Mouse (Mus musculus): ENCODE measurements around the gene Cfl2. TPM values are rescaled to one million over a fixed set of nuclear protein-coding genes. Genes with fewer than 3 reads are reported as not detected.
A peak's percentile ranks its signal among the peaks of the same experiment; 100 is the strongest.
"Not testable (repeated sequence)": the region's sequence is repeated elsewhere in the genome, so short reads cannot be mapped to it uniquely, and the experiment has no call there.

The Cfl2 gene
- 129 and 134 TPM in 2 replicates for total RNA-seq (2021)
- long read RNA-seq, experiment 1, transcript Cfl2-203 (4 exons, 1,128 nt), result minor isoform, 16 of 142 reads
- long read RNA-seq, experiment 1, transcript Cfl2-201 (4 exons, 2,940 nt), result major isoform, 106 of 142 reads
- long read RNA-seq, experiment 1, partial matches to known transcripts, result 3 of 142 reads
- long read RNA-seq, experiment 1, other reads (novel, unspliced or antisense), result 11 of 142 reads
- long read RNA-seq, experiment 2, transcript Cfl2-203 (4 exons, 1,128 nt), result minor isoform, 16 of 81 reads
- long read RNA-seq, experiment 2, transcript Cfl2-201 (4 exons, 2,940 nt), result major isoform, 54 of 81 reads
- long read RNA-seq, experiment 2, partial matches to known transcripts, result 1 of 81 reads
- long read RNA-seq, experiment 2, other reads (novel, unspliced or antisense), result 7 of 81 reads

DNA sequence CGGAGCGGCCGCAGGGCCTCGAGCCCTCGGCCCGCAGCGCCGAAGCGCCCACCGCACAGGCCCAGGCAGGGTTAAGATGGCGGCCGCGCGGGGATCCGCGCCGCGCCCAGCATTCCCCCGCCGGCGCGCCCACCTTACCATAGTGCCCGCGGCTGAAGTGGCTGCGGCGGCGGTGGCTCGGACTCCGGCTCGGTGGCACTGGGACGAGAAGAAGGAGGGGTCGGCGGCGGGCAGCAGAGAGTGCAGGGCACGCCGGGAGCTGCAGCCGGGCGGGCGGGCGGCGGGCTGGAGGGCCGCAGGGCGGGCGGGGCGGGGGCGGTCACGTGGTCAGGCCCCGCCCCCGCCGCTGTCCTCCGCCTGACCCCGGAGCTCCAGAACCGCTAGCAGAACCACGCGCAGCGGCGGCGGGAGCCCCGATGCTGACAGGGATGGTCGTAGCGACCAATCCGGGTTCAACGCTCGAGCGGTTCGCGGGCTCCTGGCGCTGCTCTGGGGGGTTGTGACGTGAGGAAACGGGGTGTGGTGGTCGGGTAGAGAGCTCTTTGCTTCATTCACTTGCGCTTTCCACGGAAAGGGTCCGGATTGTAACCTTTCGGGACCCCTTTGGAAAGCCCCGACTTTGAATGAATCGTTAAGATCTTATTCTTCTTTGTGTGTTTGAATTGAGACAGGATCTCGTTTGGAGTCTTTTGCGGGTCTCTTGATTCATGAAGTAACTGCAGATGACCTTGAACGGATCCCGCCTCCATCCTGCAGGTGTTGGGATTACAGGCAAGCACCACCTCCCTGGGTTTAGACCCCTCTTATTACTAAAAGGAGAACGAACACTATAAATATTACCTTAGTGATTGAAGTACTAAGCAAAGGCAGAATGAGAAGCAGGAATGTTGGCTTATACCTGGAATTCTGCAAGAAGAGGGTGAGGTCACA is at the start of gene Cfl2:
Cfl2 (minus strand) TSS at position 272 of the 930 bp plus-strand sequence.
- DNase-seq, result peak; percentile 93

DNA sequence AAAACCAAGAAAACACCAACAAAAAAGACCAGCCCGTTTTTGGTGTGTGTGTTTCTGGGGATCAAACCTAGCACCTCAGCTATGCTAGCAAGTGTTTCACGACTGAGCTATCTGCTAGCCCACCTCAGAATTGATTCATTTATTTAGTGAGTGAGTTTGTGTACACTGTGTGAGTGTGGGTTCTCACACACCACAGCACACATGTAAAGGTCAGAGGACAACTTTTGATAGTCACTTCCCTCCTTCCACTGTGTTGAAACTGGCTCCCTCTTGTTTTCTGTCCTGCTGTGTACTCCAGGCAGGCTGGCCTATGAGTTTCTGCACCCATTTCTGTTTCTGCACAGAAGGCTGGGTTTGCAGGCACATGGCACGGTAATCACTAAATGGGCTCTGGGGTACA is 47.7 kb upstream of the Cfl2 start:
- DNase-seq, result no peak

DNA sequence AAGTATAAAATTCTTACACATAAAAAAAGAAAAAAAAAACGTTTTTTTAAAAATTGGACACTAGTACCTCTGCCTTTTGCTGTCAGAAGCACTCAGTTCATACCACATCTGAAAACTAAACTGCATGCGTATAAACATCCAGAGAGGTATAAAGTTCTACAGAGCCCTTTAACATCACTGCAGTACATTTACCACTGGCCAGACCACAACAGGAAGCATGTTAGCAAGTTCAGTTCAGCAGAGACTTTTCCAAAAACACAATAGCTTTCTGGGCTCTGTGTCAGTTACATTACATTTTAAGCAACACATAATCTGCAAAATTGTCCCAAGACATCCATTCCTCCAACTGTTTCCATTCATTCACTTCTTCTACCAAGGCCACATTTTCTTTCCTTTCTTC is 29.9 kb upstream of the Cfl2 start:
- DNase-seq, result not testable (repeated sequence)

DNA sequence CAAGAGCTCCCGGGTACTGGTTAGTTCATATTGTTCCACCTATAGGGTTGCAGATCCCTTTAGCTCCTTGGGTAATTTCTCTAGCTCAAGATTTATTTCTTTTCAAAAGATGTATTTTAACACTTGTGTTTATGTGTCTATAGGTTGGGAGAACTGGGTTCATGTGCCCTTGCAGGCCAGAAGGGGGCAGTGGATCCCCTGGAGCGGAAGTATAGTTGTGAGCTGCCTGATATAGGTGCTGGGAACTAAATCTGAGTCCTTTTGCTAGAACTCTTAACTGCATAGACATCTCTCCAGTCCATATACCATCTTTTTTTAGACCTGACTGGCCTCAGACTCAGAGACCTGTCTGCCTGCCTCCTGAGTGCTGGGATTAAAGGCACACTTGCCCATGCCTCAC is 27.7 kb upstream of the Cfl2 start:
- no peak for DNase-seq

DNA sequence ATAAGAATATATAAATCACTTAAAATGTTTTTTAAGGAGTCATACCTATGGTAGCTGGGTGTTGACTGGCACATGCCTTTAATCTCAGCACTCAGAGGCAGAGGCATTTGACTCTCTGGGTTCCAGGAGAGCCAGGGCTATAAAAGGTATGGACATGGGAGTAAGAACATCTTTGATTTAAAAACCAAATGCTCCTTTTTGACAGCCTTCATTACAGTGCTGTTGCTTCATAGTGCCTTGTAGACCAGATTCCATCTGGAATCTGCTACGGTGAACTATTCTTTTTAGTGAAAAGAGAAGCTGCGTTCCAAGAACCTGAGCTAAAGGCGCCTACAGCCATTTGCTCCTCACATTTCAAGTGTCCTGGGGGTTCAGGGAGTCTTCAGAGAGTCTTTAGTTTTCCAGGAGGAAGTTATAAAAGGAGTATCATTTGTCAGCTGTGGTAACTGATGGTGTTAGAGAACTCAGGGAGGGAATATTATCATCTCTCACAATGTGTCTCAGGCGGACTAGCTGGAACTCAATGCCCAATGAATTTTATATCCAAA is 25.0 kb upstream of the Cfl2 start:
- DNase-seq, result no peak

DNA sequence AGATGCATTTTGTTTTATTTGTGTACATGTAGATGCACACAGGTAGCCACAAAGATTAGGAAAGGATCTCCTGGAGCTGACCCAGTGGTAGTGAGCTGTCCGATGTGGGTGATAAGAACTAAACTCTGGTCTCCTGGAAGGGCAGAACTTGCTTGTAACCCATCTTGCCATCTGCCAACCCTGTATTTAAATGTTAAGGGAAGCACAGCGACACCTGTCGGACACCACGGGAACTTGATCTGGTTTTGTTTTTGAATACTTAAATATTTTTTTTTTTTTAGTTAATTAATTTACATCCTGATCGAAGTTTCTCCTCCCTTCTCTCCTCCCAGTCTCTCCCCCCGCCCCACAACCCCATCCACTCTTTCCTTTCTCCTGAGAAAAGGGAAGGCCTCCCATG is 17.0 kb upstream of the Cfl2 start:
- peak; percentile 63 for DNase-seq

DNA sequence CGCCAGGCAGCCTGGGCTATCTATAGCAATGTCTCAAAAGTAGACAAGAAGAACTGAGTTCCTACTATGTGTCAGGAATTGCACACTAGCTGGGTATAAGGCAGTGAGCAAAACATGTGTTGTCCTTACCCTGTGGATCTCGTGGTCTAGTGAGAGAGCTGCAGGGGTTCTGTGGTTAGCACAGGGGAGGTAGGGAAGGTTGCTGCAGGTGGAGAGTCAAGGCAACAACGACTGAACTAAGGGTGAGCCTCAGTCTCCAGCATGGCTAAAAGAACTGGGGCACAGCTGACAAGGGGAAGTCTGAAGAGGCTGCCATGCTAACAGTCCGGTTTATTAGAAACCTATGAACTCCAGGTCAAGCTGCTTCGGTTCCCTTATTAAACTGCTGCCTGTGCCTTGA is 16.5 kb upstream of the Cfl2 start:
- DNase-seq, result no peak

DNA sequence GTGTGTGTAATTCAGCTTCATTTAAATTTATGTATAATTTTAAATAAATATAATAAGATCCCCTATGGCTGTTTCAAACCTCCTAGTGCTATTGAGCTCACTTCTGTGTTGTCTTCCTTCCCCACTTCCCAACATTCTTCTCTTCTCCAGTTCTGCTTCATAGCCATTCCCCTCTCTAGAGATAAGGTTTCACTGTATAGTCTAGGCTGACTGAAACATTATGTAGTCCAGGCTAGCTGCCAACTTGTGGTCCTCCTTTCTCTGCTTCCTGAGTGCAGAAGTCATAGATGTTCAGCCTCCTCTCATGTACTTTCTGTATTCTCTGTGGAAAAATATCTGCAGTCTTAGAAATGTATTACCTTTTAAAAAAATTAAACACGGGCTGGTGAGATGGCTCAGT is 15.2 kb upstream of the Cfl2 start:
- DNase-seq, result no peak

DNA sequence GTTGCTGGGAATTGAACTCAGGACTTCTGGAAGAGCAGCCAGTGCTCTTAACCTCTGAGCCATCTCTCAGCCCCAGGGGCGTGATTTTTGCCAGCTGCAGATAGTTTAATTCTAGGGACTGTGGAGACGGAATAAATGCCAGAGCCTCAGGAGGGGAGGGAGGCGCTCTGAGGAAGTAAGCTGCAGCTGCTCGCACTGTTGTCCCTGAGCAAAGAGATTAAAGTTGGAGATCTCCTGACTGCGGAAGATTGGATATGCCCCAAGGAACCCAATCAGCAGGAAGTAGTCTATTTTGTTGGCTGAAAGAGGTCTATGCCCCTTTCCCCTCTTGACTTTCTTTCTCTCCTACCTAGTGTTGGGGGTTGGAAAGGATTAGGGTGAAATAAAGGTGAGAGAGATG is 14.2 kb upstream of the Cfl2 start:
- DNase-seq, result no peak

DNA sequence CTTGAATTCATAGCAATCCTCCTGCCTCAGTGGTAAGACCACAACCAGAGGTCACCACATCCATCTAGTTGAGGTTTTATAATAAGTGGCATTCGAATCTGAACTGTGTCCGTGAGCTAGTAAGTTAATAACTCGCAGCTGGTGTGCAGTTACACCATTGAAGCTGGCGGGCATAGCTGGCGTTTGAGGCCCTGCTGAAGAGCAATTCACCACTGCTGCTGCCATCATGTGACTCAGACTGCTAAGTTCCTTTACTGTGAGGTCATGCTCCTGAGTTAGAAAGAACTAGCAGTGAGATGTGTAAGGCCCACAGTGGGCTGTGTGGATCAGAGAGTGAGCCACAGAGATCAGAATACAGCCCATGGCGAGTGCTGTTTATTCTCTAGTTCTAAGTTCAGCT is 12.0 kb upstream of the Cfl2 start:
- DNase-seq, result no peak

DNA sequence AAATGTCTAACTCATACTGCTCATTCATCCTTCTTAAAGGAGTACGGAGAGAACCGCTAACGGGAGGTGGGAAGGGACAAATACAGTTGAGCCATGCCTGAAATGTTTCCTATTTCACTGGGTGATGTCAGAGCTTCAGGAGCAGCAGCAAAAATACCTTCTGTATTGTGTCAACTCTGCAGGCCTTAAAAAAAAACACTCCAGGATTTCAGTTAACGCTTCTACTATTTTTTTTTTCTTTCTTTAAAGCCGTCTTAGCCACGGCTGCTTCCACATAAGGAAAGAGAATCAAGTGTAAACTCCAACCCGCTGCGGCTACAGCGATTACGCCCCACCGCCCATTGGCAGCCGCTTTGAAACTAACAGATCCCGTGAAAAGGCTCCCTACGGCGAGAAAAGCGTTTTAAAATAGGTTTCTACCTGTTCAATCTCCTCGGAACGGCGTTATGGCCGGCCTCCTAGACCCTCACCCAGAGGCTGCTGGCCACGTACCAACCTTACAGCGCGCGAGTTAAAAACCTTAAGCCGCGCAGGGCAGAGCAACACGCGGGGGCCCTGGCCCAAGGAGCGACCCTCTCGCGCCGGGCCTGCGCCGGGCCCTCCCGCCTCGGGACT is 579 bp downstream of the Cfl2 start:
- peak; percentile 69 for DNase-seq

DNA sequence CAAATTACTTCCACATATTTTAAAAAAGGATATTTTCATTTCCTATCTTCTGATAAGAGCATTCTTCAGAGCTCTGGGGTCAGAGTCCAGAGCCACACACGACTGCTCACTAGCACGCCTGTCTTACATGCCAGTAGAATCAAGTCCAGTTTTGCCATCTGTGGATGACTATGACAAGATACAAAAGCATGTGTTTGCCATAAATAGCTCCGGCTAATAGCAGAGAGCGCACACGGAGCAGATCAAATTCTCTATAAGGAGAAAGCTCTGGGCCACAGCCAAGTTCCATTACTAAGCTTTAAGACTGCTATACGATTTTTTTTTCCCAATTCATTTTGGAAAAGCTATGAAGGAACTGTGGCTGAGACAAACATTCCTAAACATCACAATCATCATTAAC is 3.1 kb downstream of the Cfl2 start:
- DNase-seq, result no peak

DNA sequence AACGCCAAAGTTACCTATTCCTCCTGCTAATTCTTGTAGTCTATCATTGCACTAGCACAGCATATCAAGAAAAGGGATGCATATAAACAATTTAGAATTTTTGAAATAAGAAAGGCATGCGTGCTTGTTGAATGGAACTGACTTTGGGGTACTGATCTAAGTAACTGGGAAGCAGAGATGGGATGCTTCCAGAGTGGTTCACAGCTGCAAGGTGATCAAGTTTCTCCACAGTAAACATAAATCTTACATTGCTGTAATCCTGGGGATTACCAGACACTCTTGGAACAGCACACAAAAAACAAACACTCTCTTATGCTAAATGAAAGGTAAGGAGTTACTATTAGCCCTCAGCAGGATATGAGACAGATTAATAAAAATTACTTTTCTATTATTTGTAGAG is 12.1 kb downstream of the Cfl2 start:
- DNase-seq, result no peak

DNA sequence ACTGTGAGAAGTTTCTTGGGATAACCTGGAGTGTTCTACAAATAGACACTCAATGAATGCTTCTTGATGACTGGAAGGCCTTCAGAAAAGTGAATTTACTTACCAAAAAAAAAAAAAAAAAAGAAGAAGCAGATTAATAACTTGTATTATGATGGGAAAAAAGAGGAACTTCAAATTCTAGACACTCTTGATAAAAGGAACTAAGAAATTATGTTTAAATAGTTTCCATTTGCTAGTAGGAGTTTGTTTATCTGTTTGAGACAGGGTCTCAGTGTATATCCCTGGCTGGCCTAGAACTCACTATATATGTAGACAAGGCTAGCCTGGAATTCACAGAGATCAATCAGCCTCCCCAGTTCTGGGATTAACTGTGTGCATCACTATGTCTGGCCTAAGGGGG is 18.3 kb downstream of the Cfl2 start:
- no peak for DNase-seq

DNA sequence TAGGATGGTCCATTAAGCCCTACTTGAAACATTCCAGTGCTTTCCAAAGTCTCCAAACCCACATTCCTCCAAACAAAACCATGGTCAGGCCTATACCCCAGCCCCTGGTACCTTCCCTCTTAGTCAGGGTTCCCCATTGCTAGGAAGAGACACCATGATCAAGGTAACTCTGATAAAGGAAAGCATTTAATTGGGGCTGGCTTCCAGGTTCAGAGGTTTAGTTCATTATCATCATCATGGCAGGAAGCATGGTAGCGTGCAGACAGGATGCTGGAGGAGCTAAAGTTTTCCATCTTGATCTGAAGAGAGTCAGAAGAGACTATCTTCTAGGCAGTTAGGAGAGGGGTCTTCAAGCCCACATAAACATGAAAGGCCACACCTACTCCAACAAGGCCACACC is 21.1 kb downstream of the Cfl2 start:
- no peak for DNase-seq

DNA sequence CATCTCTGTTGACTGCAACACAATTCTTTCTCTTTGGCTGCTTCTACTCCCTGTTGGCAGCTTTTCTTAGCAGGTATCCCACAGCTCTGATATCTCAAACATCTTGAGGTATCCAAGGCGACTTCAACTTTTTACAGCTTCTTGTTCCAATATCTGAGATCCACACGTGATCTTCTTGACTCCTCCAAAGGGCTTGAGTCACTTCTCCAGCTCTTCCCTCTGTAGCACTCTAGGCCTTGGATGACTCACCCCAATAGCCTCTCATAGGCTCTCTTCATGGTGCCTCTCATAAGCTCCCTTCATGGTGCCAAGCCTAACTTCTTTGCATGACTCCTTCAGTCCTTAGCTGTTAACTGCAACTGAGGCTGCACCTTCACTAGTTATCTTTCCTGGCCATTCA is 22.9 kb downstream of the Cfl2 start:
- DNase-seq, result no peak

DNA sequence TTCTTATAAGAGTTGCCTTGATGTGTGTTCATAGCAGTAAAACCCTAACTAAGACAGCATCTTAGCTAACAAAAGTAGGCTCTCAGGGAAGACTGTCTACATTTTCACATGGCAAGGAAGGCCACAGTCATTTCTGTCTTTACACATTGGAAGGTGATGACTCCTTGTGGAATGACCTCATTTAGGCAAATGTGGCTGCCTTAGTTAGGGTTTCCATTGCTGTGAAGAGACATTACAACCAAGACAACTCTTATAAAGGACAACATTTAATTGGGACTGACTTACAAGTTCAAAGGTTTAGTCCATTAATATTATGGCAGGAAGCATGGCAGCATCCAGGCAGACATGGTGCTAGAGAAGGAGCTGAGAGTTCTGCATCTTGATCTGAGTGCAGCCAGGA is 23.7 kb downstream of the Cfl2 start:
- DNase-seq, result no peak

DNA sequence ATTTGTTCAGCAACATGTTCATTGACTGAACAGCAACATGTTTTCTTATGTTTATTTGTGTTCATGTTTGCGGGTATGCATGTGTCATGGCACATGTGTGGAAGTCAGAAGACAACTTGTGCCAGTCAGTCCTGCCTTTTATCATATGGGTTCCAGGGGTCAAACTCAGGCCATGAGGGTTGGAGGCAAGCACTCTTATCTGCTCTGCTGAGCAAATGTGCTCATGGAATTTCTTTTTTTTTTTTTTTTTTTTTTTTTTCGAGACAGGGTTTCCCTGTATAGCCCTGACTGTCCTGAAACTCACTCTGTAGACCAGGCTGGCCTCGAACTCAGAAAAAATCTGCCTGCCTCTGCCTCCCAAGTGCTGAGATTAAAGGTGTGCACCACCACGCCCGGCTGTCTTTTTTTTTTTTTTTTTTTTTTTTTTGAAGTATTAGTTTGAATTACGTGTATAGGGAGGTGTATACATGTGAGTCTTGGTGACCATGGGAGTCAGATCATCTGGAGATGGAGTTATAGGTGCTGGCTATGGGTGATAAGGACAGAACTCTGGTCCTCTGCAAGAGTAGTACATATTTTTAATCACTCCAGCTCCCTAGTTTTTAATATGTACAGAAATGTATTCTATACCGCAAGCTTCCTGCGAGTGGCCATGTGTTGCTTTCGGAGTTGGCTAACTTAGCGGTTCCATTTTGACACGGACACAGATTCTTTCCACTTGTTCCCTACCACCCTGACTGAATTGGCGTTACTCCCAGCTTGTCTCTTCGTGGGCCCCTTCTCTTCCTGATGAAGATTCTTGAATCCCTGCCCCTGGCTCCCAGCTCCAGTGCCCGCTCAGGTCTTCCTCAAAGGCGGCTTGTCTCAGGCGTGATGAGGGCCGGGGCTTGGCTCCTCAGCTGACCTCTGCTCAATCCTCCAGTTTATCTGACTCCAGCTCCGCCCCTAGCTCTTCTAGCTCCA is 26.8 kb downstream of the Cfl2 start:
- DNase-seq, result no peak

DNA sequence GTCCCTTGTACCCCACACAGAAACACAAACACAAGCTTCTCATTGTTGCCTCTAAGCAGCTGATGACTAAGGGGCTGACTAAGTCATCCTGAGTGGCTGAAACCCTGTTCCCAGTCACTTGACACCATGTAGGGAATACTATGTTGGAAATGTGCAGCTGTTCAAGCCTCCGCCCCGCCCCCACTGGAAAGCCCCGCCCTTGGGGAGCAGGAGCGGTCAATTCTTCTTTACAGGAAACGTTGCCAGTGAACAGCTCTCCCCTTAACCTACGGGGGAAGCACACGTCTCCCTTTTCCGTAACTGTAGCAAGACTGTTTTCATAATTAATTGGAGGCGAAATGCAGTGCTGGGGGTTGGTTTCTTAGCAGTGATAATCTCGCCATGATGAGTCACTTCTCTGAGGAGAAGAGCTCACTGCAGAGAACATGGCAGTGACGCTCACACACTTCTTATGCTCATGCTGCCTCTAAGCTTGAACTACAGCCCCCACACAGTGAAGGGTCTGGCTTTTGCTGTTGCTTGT is 27.7 kb downstream of the Cfl2 start:
- peak; percentile 88 for DNase-seq

DNA sequence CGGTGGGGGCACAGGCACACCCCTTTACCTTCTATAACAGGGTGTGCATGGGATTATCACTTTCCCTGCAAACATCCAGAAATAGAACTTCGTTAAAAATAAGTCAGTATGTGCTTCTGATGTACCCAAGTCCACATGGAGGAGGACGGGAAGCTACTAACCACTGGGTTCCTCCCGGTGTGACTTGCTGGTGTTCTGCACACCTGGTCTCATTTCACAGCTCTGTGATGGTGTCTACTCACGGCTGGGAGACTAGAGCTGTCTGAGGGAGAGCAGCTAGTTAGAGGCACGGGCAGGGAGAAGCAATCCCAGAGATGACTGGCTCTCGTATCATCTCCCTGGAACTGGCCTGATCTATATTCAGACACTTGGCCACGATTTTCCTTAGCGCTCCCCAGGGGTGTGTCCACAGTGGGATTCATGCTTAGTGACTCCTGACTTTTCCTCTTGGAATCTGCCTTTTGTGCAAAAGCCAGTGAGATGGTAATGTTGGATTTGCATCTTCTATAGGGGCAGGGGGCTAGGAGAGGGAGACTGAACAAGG is 28.7 kb downstream of the Cfl2 start:
- no peak for DNase-seq

DNA sequence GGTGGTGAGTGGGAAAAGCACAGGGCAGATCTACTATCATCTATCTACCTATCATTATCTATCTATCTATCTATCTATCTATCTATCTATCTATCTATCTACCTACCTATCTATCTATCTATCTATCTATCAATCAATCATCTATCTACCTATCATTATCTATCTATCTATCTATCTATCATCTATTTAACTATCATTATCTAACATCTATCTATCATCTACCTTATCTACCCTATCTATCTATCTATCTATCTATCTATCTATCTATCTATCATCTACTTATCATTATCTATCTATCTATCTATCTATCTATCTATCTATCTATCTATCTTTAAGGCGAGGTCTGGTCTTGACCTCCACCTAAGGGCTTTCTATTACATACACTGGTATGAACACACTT is 30.8 kb downstream of the Cfl2 start:
- DNase-seq, result not testable (repeated sequence)
